Mouse (Mus musculus) left cerebral cortex, adult 18-20 months (tissue): ENCODE results near the gene Lif. TPM values are rescaled to one million over a fixed set of nuclear protein-coding genes. Genes with fewer than 3 reads are reported as not detected.
A peak's percentile ranks its signal among the peaks of the same experiment; 100 is the strongest.

Experiments
- DNase-seq, 2 experiments: peaks; one replicate each; pipeline ENCODE4 v3.0.0; 2021 to 2022; ENCODE audit warnings: low spot score in 2 of 2, mixed read lengths in 1 of 2
- total RNA-seq, 2 experiments: library from RNA; stranded (reverse); gene quantifications; 2 replicates each; pipeline ENCODE4 v1.2.3; 2021

Gene Lif
- total RNA-seq, 2 experiments from 2014 or later, result 1.3 to 1.6 TPM

DNA sequence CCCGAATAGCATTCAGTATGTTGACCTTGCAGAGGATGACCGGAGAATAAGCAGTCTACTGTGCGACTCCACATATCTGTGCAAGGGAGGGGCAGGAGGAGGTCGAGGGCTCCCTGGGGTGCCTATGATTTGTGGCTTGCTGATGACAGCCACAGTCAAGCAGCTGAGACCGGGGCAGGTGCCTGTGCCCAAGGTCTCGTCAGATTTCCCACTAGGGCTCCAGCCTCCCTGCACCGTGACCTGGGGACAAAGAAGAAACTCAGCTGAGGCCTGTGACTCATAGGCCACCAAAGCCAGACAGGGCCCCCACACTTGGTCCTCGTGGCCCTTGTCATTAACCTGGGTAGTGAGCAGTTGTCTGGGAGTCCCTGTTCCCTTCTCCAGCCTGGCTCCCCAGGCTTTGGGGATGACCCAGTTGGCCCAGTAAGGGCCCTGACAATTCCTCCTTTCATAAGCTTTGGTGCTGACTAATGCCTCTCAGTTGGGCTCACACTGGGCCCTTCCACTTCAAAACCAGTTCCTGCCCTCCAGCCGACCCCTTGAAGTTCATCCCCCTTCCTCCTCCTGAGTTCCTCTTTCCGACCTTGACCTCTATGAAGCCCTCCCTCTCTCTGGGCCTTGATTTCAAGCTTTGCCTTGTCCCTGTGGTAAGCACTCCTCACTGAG, 39.4 kb downstream of the Lif start:
- no peak for DNase-seq

DNA sequence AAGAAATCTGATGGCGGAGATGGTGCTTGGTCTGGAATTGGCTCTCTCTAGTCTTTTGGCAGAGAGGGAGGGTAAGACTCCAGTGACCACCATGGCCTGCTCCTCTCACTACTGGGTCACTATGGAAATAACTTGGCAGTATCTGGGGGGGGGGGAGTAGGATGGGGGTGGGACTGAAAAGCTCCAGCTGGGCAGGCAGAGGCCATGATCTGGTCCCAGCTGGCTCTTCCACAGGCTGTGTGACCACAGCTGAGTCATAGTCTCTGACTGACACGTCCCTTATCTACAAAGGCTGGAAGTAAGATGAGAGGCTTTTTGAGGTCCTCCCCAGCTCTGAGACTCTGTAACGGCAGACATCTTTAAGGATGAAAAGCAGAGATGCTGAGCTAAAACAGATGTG, 40.4 kb downstream of the Lif start:
- no peak for DNase-seq

DNA sequence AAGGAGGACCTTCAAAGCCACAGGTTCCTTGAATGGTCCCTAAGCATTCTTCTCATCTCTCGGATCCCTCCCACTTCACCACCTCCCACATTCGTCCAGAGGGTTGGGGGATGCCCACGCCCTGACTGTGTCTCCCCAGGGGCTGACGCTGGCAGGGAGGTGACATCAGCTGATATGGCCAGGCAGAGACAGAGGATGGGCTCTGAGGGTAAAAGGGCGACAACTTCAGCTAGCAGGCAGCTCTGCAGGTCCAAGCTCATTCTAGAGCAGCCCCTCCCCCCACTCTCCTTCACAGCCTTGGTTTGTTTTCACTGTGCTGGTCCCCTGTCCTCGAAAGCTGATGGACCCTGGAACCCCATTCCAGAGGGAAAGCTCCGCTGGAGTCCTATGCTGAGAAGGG, 41.3 kb downstream of the Lif start:
- no peak for DNase-seq

- DNase-seq, result no peak
Observed at GRCm38 (mm10) chr11:4299191-4299590, 41.8 kb downstream of the Lif start.

- no peak for DNase-seq
Observed at GRCm38 (mm10) chr11:4299735-4300474, 42.5 kb downstream of the Lif start.

DNA sequence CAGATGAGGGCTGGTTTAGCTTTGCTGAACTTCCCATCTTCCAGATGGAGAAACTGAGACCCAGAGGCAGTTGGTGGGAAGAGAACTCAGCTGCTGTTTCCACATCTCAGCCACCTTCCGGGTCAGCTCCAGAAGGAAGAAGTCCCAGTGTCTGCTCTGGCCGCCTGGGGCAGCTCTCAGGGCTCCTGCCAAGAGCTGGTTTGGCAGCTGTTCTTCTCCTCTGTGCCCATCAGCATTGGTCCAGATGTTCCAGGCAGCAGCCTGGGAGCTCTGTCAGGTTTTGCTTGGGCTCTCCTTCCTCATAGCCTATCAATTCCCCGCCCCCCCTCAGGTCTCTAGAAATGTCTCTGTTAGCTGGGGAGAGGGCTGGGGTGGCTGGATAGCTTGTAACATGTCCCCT, 43.3 kb downstream of the Lif start:
- no peak for DNase-seq

DNA sequence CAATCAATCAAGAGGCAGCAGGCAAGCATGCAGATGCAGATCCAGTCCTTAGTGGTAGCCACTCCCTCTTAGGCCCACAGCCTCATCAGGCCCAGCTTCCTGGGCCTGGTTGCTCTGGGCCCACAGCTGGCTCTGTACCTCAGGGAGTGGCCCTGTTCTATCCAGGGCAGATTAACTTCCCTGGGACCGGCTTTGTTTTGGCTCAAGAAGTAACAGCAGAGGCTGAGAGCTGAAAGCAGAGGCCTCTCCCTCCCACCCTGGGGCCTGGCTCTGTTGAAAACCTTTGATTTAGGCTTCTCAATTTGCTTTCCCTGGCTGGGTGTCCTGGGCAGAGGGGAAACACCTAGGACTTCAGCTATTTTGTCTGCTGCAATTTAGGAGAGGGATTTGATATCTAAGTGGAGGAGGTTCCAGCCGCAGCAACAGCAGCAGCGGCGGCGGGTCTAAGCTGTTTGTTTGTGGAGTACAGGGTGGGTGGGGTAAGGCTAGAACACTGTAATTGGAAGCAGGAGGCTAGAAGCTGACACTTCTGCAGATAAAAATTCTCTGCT, 45.1 kb downstream of the Lif start:
- DNase-seq, result no peak

- DNase-seq, result no peak
Observed at GRCm38 (mm10) chr11:4303033-4303432, 45.7 kb downstream of the Lif start.

- DNase-seq, result no peak
Observed at GRCm38 (mm10) chr11:4304203-4304602, 46.8 kb downstream of the Lif start.

GRCm38 (mm10) chr11:4305090-4305489, 47.7 kb downstream of the Lif start:
- DNase-seq, result no peak

DNA sequence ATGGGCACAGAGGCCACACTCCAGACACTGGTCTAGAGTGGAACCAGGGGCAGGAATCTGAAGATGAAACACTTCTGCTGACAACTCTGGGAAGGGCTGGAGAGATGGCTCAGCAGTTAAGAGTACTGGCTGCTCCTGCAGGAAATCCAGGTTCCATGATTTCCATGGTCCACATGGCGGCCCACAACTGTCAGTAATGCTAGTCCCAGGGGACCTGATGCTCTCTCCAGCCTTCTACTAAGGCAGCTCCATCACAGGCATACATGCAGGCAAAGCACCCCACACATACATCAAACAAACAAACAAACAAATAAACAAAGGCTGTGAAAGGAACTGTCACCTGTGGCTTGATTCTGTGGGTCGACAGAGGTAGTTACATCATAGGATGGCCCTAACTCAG, 48.7 kb downstream of the Lif start:
- DNase-seq, result no peak

DNA sequence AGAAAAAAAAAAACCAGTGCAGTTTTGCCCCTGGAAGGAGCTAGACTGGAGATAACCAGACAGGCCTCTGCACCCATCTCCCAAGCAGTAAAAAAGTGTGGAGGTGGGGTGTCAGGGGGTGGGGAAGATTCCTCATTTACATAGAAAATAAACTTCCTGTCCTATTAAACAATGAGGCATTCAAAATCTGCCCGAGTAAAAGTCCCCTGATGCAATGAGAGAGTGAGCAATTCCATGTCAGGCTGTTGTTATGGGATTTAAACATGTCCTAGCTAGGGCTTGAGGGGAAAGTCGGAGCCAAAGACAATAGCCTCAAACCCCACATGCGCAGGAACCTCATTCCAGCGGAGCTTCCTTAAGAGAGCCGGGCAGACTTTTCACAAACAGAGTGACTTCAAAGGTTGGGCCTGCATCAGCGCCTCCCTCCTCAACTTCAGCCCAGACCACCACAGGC, 50.7 kb downstream of the Lif start:
- DNase-seq, result no peak

GRCm38 (mm10) chr11:4308514-4309450, 51.4 kb downstream of the Lif start:
- DNase-seq, result no peak

GRCm38 (mm10) chr11:4309613-4310012, 52.3 kb downstream of the Lif start:
- DNase-seq, result no peak

DNA sequence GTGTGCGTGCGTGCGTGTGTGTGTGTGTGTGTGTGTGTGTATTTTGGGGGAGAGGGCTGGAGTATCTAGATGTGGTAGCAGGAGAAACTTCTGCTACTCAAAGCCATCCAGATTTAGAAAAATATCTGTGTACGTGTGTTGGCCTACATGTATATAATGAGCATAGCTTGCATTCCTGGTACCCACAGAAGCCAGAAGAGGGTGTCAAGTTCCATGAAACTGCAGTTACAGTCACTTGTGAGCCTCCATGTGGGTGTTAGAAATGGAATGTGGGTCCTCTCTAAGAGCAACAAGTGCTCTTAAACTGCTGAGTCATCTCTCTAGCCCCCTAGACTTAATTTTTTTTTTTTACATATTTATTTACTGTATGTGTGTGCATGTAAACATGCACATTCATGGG, 53.0 kb downstream of the Lif start:
- no peak for DNase-seq

DNA sequence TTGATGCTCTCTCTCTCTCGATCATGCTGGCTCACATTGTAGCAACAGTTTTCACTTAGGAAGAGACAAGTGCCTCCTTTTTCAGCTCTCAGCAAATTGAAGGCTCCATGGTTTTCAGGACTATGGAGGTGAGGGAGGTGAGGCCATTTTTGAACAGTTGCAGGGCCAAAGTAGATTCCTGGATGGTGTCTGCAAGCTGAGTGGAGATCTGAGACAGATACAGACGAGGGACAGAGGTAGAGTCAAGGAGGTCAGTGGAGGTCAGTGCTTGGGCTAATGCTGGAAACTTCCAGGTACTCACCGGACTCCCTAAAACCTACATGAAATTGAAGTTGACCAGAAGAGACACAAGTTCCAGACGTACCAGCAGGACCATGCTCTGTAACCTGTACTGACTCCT, 54.8 kb downstream of the Lif start:
- DNase-seq, result no peak

DNA sequence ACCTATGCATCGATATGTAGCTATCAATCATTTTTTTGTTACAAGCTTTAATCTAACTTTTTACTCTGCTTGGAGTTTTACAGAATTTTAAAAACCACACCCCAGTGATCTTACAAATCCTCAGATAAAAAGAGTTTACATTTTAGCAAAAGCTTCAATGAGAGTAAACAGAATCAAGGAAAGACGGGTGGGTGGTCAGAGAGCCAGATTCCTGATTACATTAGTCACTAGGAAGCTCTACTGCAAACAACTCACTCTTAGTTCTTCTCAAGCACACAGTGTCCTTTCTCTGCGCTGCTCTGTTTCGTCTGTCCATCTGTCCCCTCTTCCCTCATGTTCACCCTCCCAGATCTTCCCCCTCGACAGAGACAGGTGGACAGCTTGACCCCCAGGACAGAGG, 59.9 kb downstream of the Lif start:
- no peak for DNase-seq

GRCm38 (mm10) chr11:4318011-4318410, 60.7 kb downstream of the Lif start:
- DNase-seq, result no peak

- DNase-seq, result peak in 1 of 2 experiments; percentile 13
Observed at GRCm38 (mm10) chr11:4319212-4319955, 62.0 kb downstream of the Lif start.

GRCm38 (mm10) chr11:4320876-4321275, 63.5 kb downstream of the Lif start:
- DNase-seq, result no peak
